Mouse (Mus musculus) lung, postnatal 0 days (tissue): ENCODE measurements around the gene Prox1. TPM values are rescaled to one million over a fixed set of nuclear protein-coding genes. Genes with fewer than 3 reads are reported as not detected.

Experiments
- ATAC-seq: fragments of 200-750 bp; cut with Nextera tagmentation; 2 replicates; pipeline ENCODE4 v1.8.0; 2017; ENCODE audit warnings: moderate library complexity
- DNase-seq: peaks from one replicate; pipeline ENCODE4 v3.0.0-alpha.2; 2016; ENCODE audit warnings: low spot score
- H3K27ac ChIP-seq: fragments of 300-500 bp; sonication (generic); 2 replicates; pipeline ENCODE4 v1.5.1; 2014; ENCODE audit warnings: antibody characterized with exemption, mild to moderate bottlenecking, low read length, mixed read lengths
- H3K27me3 ChIP-seq: fragments of 300-500 bp; sonication (generic); replicated peaks from 2 replicates; pipeline ENCODE4 v1.6.1; 2014; ENCODE audit warnings: low read length, mixed read lengths; ENCODE audit not compliant: insufficient read depth
- H3K36me3 ChIP-seq: fragments of 300-500 bp; sonication (generic); 2 replicates; pipeline ENCODE4 v1.6.1; 2014; ENCODE audit warnings: low read length, mixed read lengths; ENCODE audit not compliant: insufficient read depth
- H3K4me1 ChIP-seq: fragments of 300-500 bp; sonication (generic); 2 replicates; pipeline ENCODE4 v1.6.1; 2014; ENCODE audit warnings: antibody characterized with exemption, low read depth, low read length, mixed read lengths; ENCODE audit not compliant: insufficient read depth
- H3K4me2 ChIP-seq: fragments of 300-500 bp; sonication (generic); replicated peaks from 2 replicates; pipeline ENCODE4 v1.6.1; 2014; ENCODE audit warnings: low read depth, mild to moderate bottlenecking, low read length, moderate library complexity, mixed read lengths
- H3K4me3 ChIP-seq: fragments of 300-500 bp; sonication (generic); 2 replicates; pipeline ENCODE4 v1.5.1; 2014; ENCODE audit warnings: low read depth, low read length
- H3K9ac ChIP-seq: fragments of 300-500 bp; sonication (generic); replicated peaks from 2 replicates; pipeline ENCODE4 v1.6.1; 2014; ENCODE audit warnings: low read depth, mild to moderate bottlenecking
- H3K9me3 ChIP-seq: fragments of 300-500 bp; sonication (generic); 2 replicates; pipeline ENCODE4 v1.6.1; 2016; ENCODE audit warnings: low read length, mixed read lengths
- CTCF ChIP-seq: IDR thresholded peaks from 2 replicates; pipeline ENCODE4 v1.5.1; 2016; ENCODE audit warnings: antibody characterized with exemption, mild to moderate bottlenecking
- EP300 ChIP-seq: IDR thresholded peaks from 2 replicates; pipeline ENCODE4 v1.6.1; 2016; ENCODE audit warnings: antibody characterized with exemption, mild to moderate bottlenecking, control low read depth
- WGBS: fragments of 180-500 bp; shearing (Covaris S2); extraction: QIAGEN DNeasy Blood & Tissue Kit; methylation state at CpG from one replicate; pipeline ENCODE4 v1.1.7; 2014; 5-methylcytosine and 5-hydroxymethylcytosine counted together
- polyA plus RNA-seq: library from polyadenylated mRNA; unstranded; fragments of >200 nt; fragmentation: Nextera tagmentation; extraction: Ambion mirVana; gene quantifications from 2 replicates; pipeline ENCODE4 v1.2.1, GENCODE M21; 2015

The Prox1 gene
- polyA plus RNA-seq, 1 experiment from 2014 or later = 1.1 TPM

DNA sequence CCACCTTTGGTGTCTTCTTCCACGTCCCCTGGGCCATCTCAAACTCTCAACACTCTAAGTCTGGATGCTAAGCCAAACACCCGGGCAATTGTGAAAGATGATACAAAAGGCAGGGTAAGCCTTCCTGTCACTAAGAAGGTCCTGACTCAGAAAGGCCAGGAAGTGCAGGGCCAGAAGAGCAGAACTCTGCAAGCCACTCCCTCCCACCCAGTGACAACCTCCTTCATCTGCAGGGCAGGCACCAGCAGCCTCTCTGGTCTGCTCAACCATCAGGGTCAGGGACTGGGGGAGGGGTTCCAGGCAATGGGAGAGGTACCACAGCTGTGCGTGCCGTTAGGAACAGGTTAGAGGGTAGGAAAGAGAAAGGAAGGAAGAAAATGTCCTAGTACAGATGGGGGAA is 27.9 kb downstream of the Prox1 start:
- H3K4me2 ChIP-seq = no peak overlapping the region
- H3K9me3 ChIP-seq = no peaks in the 10 kb centered on the region
- H3K27me3 ChIP-seq = no peaks in the 10 kb centered on the region
- DNase-seq = no peak
- no peak overlapping the region for H3K27ac ChIP-seq
- no peaks in the 10 kb centered on the region for H3K4me1 ChIP-seq
- no peaks in the 10 kb centered on the region for H3K36me3 ChIP-seq
- no peak overlapping the region for H3K9ac ChIP-seq
- no peak overlapping the region for H3K4me3 ChIP-seq
- 42% methylated on average over 4 of the region's 4 CpGs for WGBS
- no peak for ATAC-seq
- TF ChIP-seq EP300 (no peak), CTCF (no peak)

DNA sequence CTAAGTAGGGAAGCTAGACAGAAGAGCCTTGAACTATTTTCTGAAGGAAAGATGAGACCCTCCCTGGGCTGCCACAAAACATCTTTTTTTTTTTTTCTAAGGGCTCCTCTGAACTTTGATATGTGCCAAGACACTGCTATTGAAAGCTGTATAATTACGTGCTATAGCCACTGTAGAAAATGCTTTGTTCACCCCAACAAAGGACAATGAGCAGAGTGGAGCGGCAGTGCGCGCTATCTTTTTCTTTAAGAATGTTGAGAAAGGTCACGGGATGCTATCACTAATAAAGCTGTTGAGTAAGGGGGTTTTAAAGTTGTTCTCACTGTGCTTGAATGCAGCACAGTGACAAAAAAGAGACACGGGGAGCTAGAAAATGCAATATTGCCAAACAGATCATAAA is 30.0 kb downstream of the Prox1 start:
- no peaks in the 10 kb centered on the region for H3K4me1 ChIP-seq
- H3K27ac ChIP-seq = no peak overlapping the region
- H3K9ac ChIP-seq = no peak overlapping the region
- H3K27me3 ChIP-seq = no peaks in the 10 kb centered on the region
- DNase-seq = no peak
- 79% methylated on average over 6 of the region's 6 CpGs for WGBS
- no peaks in the 10 kb centered on the region for H3K36me3 ChIP-seq
- TF ChIP-seq CTCF = no peak
- TF ChIP-seq EP300 = no peak
- H3K9me3 ChIP-seq = no peaks in the 10 kb centered on the region
- H3K4me3 ChIP-seq = no peak overlapping the region
- H3K4me2 ChIP-seq = no peak overlapping the region
- ATAC-seq = no peak

DNA sequence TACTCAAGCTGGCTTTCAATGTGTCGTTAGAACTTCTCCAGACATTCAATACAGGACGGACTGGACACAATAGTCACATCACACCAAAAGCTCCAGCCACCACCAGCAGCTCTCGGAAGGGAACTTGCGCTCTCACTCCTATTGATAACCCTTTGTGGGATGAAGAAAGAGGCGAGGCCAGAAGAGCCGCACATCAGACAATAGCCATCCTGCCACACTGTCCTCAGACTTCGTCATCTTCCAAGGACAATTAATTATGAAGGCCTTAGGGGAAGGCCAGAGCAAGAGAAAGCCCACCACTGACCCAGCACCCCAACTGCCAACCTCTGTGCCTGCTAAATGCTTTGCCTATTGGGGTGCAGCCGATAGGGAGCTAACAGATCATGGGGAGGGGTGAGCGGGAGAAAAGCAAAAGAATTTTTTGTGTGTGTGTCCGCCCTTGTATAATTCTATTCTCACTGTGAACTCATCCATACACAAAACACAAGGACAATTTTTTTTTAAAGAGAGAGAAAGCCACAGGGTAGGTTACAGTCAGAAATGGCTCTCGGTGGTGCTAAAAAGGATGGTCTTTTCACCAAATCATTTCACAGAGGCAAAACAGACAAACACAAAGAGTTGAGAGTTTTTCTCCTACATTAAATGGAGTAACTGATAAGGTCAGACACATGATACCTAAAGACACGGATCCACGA is 30.7 kb downstream of the Prox1 start:
- no peaks in the 10 kb centered on the region for H3K4me1 ChIP-seq
- WGBS = 86% methylated on average over 13 of the region's 13 CpGs
- no peaks in the 10 kb centered on the region for H3K36me3 ChIP-seq

DNA sequence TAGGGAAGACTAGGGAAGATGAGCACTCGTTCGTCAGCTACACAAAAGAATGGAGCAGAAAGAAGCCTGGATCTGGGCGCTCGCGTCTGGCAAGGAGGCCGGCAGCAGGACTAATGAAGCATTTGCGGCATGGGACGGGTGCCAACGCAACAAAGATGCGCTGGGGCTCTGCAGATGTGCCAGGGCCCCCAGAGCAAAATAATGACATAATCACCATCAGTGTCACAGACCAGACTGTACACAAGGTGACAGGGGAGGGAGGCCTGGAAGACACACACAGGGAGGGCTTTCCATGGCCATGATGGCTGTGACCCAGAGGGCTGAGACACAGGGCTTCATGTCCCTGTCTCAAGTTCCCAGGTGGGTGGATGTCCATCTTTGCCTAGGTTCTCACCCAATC is 32.6 kb downstream of the Prox1 start:
- DNase-seq (no peak), ATAC-seq (no peak)
- H3K9ac ChIP-seq = no peak overlapping the region
- no peak overlapping the region for H3K4me2 ChIP-seq
- no peak overlapping the region for H3K27ac ChIP-seq
- H3K9me3 ChIP-seq = no peaks in the 10 kb centered on the region
- H3K36me3 ChIP-seq = no peaks in the 10 kb centered on the region
- H3K27me3 ChIP-seq = no peaks in the 10 kb centered on the region
- no peak overlapping the region for H3K4me3 ChIP-seq
- TF ChIP-seq EP300 (no peak), CTCF (no peak)
- WGBS = 80% methylated on average over 10 of the region's 10 CpGs
- H3K4me1 ChIP-seq = no peaks in the 10 kb centered on the region

More for the DNA sequence above, 30.7 kb downstream of the Prox1 start:
- DNase-seq (no peak), ATAC-seq (no peak)
- H3K4me2 ChIP-seq = no peak overlapping the region
- no peak overlapping the region for H3K27ac ChIP-seq
- no peak overlapping the region for H3K4me3 ChIP-seq
- no peak for TF ChIP-seq CTCF
- TF ChIP-seq EP300 = no peak
- H3K9me3 ChIP-seq = no peaks in the 10 kb centered on the region
- no peak overlapping the region for H3K9ac ChIP-seq
- no peaks in the 10 kb centered on the region for H3K27me3 ChIP-seq

DNA sequence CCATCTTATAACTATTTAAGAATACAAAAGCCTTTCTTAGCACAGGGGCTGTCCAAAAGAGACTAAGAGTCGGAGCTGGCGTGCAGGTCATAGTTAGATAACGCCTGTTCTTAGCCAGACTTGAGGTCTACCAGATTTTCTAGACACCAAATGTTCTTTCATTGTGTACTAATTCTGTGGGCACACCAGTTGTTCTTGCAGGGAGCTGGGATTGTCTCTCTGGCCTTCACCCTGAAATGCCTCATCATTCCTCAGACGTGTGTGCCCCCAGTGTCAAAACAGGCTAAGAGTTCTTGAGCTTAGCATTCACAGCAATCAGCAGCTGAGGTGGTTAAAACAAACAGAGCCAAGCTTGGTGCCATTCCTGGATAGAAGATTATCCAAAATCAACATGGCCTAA is 37.6 kb downstream of the Prox1 start:
- H3K9me3 ChIP-seq = no peaks in the 10 kb centered on the region
- H3K27me3 ChIP-seq = no peaks in the 10 kb centered on the region
- 79% methylated on average over 4 of the region's 4 CpGs for whole genome bisulfite sequencing
- H3K36me3 ChIP-seq = no peaks in the 10 kb centered on the region
- no peak for TF ChIP-seq CTCF
- no peak for TF ChIP-seq EP300
- no peak overlapping the region for H3K9ac ChIP-seq
- no peak overlapping the region for H3K4me3 ChIP-seq
- no peak overlapping the region for H3K27ac ChIP-seq
- no peak for DNase-seq
- H3K4me1 ChIP-seq = no peaks in the 10 kb centered on the region
- ATAC-seq = no peak
- no peak overlapping the region for H3K4me2 ChIP-seq

DNA sequence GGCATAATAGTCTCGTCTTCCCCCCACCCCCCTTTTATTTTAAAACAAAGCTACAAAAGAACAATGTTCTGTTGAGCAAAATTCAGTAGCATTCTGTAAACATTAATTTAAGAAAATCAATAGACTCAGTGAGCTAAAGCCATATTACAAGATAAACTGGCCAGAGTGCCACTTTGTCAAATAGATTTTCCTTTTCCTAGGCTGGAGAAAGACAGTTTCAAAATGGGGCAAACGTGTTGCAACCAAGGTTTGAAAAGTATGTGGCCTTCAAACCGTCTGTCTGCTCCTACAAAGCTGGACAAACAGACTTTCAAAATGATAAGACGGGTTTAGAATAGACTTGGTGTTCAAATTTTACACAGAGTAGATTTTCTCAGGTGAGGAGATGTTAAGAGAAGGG is 39.6 kb downstream of the Prox1 start:
- WGBS = 56% methylated on average over 4 of the region's 4 CpGs
- Histone ChIP-seq H3K9ac (no peak overlapping the region), H3K4me2 (no peak overlapping the region), H3K4me3 (no peak overlapping the region), H3K27ac (no peak overlapping the region), H3K9me3 (no peaks in the 10 kb centered on the region), H3K4me1 (no peaks in the 10 kb centered on the region), H3K36me3 (no peaks in the 10 kb centered on the region), H3K27me3 (no peaks in the 10 kb centered on the region)
- no peak for TF ChIP-seq EP300
- no peak for TF ChIP-seq CTCF
- DNase-seq (no peak), ATAC-seq (no peak)

DNA sequence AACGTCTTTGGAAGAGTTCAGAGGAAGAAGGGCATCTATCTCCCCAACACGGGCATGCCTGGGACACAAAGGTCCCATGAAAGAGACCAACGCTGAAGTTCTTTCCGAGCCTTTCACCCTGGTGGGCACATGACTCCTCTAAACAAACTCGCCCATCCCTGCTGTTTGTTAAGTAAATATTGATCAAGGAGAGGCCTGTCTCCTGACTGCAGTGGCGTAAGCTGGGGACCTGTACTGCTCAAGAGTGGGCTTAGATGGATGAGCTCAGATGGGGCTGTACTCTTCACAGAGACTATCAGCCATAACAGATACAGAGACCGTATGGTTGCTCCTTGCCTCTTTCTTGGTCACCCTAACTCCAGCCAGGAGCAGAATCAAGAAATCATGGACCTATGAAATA is 41.0 kb downstream of the Prox1 start:
- 41% methylated on average over 7 of the region's 7 CpGs for WGBS
- H3K4me3 ChIP-seq = no peak overlapping the region
- no peak overlapping the region for H3K27ac ChIP-seq
- no peak overlapping the region for H3K4me2 ChIP-seq
- TF ChIP-seq CTCF (no peak), EP300 (no peak)
- no peaks in the 10 kb centered on the region for H3K9me3 ChIP-seq
- no peak for DNase-seq
- H3K36me3 ChIP-seq = no peaks in the 10 kb centered on the region
- no peaks in the 10 kb centered on the region for H3K4me1 ChIP-seq
- no peaks in the 10 kb centered on the region for H3K27me3 ChIP-seq
- H3K9ac ChIP-seq = no peak overlapping the region
- ATAC-seq = no peak
